Mouse (Mus musculus): Measurements from ENCODE around the gene Gm13539. TPM values are rescaled to one million over a fixed set of nuclear protein-coding genes. Genes with fewer than 3 reads are reported as not detected.

The Gm13539 gene
- polyA plus RNA-seq, 3 experiments from 2014 or later = not detected

GRCm38 (mm10) chr2:25828344-25828947 lies 46.4 kb downstream of the Gm13539 start:
- ATAC-seq = peak; percentile 69

- ATAC-seq = no peak
Observed at GRCm38 (mm10) chr2:25830786-25831185, 48.7 kb downstream of the Gm13539 start.

- peak; percentile 68 for ATAC-seq
Observed at GRCm38 (mm10) chr2:25836291-25836690, 54.2 kb downstream of the Gm13539 start.

Other genes starting within 250 kb of the Gm13539 start
- gene Traf2, start 235.3 kb upstream of the Gm13539 start, polyA plus RNA-seq (2017; shearing (Covaris generic)) = 10 to 100 TPM; 74.8 to 85.3 (median 76.1) TPM
- gene Edf1, start 224.4 kb upstream of the Gm13539 start, polyA plus RNA-seq (2017; shearing (Covaris generic)) = 100 to 1,000 TPM; 246 to 394 (median 269) TPM
- 1 to 10 TPM in 2 of 3 experiments, under 1 TPM in 1; 0.85 to 2.2 (median 1.3) TPM for gene Mamdc4, start 207.4 kb upstream of the Gm13539 start, polyA plus RNA-seq (2017; shearing (Covaris generic))
- gene Phpt1, start 207.0 kb upstream of the Gm13539 start, polyA plus RNA-seq (2017; shearing (Covaris generic)) = 10 to 100 TPM; 37.0 to 64.3 (median 56.2) TPM
- under 1 TPM in 1 of 3 experiments, not detected in 2; 0.07 TPM for gene Ajm1, start 200.5 kb upstream of the Gm13539 start, polyA plus RNA-seq (2017; shearing (Covaris generic))
- gene Rabl6, start 173.7 kb upstream of the Gm13539 start, polyA plus RNA-seq (2017; shearing (Covaris generic)) = 10 to 100 TPM; 14.0 to 28.3 (median 18.0) TPM
- gene Ccdc183, start 164.6 kb upstream of the Gm13539 start, polyA plus RNA-seq (2017; shearing (Covaris generic)) = not detected
- 1 to 10 TPM in 2 of 3 experiments, under 1 TPM in 1; 0.80 to 2.2 (median 1.1) TPM for gene Tmem141, start 160.3 kb upstream of the Gm13539 start, polyA plus RNA-seq (2017; shearing (Covaris generic))
- under 1 TPM in 1 of 3 experiments, not detected in 2; 0.96 TPM for gene Fcna, start 154.2 kb upstream of the Gm13539 start, polyA plus RNA-seq (2017; shearing (Covaris generic))
- not detected for gene Lcn8, start 129.1 kb upstream of the Gm13539 start, polyA plus RNA-seq (2017; shearing (Covaris generic))
- gene Lcn5, start 124.3 kb upstream of the Gm13539 start, polyA plus RNA-seq (2017; shearing (Covaris generic)) = not detected
- gene Lcn6, start 105.5 kb upstream of the Gm13539 start, polyA plus RNA-seq (2017; shearing (Covaris generic)) = not detected
- 1 to 10 TPM in 2 of 3 experiments, not detected in 1; 1.1 to 1.4 TPM for gene Lcn10, start 99.5 kb upstream of the Gm13539 start, polyA plus RNA-seq (2017; shearing (Covaris generic))
- gene Obp2a, start 82.2 kb upstream of the Gm13539 start, polyA plus RNA-seq (2017; shearing (Covaris generic)) = not detected
- 100 to 1,000 TPM in 1 of 3 experiments, 10 to 100 TPM in 2; 31.0 to 105 (median 84.4) TPM for gene Bmyc, start 75.5 kb upstream of the Gm13539 start, polyA plus RNA-seq (2017; shearing (Covaris generic))
- not detected for gene Obp2b, start 45.2 kb upstream of the Gm13539 start, polyA plus RNA-seq (2017; shearing (Covaris generic))
- gene Lcn3, start 16.7 kb upstream of the Gm13539 start, polyA plus RNA-seq (2017; shearing (Covaris generic)) = not detected
- not detected for gene Lcn11, start 5.2 kb upstream of the Gm13539 start, polyA plus RNA-seq (2017; shearing (Covaris generic))
- not detected for gene Glt6d1, start 33.6 kb downstream of the Gm13539 start, polyA plus RNA-seq (2017; shearing (Covaris generic))
- not detected for gene Lcn9, start 40.9 kb downstream of the Gm13539 start, polyA plus RNA-seq (2017; shearing (Covaris generic))
- under 1 TPM in 2 of 3 experiments, not detected in 1; 0.46 to 0.52 TPM for gene Sohlh1, start 65.0 kb downstream of the Gm13539 start, polyA plus RNA-seq (2017; shearing (Covaris generic))
- gene Kcnt1, start 81.5 kb downstream of the Gm13539 start, polyA plus RNA-seq (2017; shearing (Covaris generic)) = not detected
- gene Camsap1, start 201.0 kb downstream of the Gm13539 start, polyA plus RNA-seq (2017; shearing (Covaris generic)) = 10 to 100 TPM in 1 of 3 experiments, 1 to 10 TPM in 2; 7.0 to 13.6 (median 8.6) TPM
- gene Ubac1, start 239.5 kb downstream of the Gm13539 start, polyA plus RNA-seq (2017; shearing (Covaris generic)) = 10 to 100 TPM; 14.1 to 17.2 (median 16.0) TPM